Mouse (Mus musculus) heart, embryonic 16.5 days (tissue): ENCODE data around the gene Slc18b1. TPM values are rescaled to one million over a fixed set of nuclear protein-coding genes. Genes with fewer than 3 reads are reported as not detected.

Source experiments
- ATAC-seq: fragments of 200-750 bp; cut with Nextera tagmentation; replicated peaks from 2 replicates; pipeline ENCODE4 v1.8.0; 2017; ENCODE audit warnings: moderate number of reproducible peaks; ENCODE audit not compliant: insufficient read depth, low FRiP score; ENCODE audit errors: extremely low read depth
- H3K27ac ChIP-seq: fragments of 300-500 bp; sonication (generic); 2 replicates; pipeline ENCODE4 v1.5.1; 2014; ENCODE audit warnings: mild to moderate bottlenecking, low read length, control low read depth, moderate library complexity
- H3K27me3 ChIP-seq: fragments of 300-500 bp; sonication (generic); 2 replicates; pipeline ENCODE4 v1.6.1; 2014; ENCODE audit warnings: low read length, mixed read lengths; ENCODE audit not compliant: control insufficient read depth, insufficient read depth
- H3K36me3 ChIP-seq: fragments of 300-500 bp; sonication (generic); 2 replicates; pipeline ENCODE4 v1.6.1; 2014; ENCODE audit not compliant: control insufficient read depth, insufficient read depth
- H3K4me1 ChIP-seq: fragments of 300-500 bp; sonication (generic); 2 replicates; pipeline ENCODE4 v1.6.1; 2014; ENCODE audit warnings: low read length, mixed read lengths; ENCODE audit not compliant: control insufficient read depth, insufficient read depth
- H3K4me2 ChIP-seq: fragments of 300-500 bp; sonication (generic); 2 replicates; pipeline ENCODE4 v1.6.1; 2014; ENCODE audit warnings: low read depth, mild to moderate bottlenecking, control low read depth, low read length
- H3K4me3 ChIP-seq: fragments of 300-500 bp; sonication (generic); 2 replicates; pipeline ENCODE4 v1.5.1; 2014; ENCODE audit warnings: mild to moderate bottlenecking, control low read depth, low read length
- H3K9ac ChIP-seq: fragments of 300-500 bp; sonication (generic); 2 replicates; pipeline ENCODE4 v1.6.1; 2014; ENCODE audit warnings: low read length, control low read depth
- H3K9me3 ChIP-seq: fragments of 300-500 bp; sonication (generic); replicated peaks from 2 replicates; pipeline ENCODE4 v1.6.1; 2016; ENCODE audit warnings: low read length; ENCODE audit not compliant: control insufficient read depth
- WGBS: fragments of 180-500 bp; shearing (Covaris S2); extraction: QIAGEN DNeasy Blood & Tissue Kit; methylation state at CpG from one replicate; pipeline ENCODE4 v1.1.7; 2014; 5-methylcytosine and 5-hydroxymethylcytosine counted together
- polyA plus RNA-seq: library from polyadenylated mRNA; unstranded; fragments of >200 nt; fragmentation: Nextera tagmentation; extraction: Ambion mirVana; gene quantifications from 2 replicates; pipeline ENCODE4 v1.2.1, GENCODE M21; 2015

Gene Slc18b1
- polyA plus RNA-seq, 1 experiment from 2014 or later, result 8.3 TPM

DNA sequence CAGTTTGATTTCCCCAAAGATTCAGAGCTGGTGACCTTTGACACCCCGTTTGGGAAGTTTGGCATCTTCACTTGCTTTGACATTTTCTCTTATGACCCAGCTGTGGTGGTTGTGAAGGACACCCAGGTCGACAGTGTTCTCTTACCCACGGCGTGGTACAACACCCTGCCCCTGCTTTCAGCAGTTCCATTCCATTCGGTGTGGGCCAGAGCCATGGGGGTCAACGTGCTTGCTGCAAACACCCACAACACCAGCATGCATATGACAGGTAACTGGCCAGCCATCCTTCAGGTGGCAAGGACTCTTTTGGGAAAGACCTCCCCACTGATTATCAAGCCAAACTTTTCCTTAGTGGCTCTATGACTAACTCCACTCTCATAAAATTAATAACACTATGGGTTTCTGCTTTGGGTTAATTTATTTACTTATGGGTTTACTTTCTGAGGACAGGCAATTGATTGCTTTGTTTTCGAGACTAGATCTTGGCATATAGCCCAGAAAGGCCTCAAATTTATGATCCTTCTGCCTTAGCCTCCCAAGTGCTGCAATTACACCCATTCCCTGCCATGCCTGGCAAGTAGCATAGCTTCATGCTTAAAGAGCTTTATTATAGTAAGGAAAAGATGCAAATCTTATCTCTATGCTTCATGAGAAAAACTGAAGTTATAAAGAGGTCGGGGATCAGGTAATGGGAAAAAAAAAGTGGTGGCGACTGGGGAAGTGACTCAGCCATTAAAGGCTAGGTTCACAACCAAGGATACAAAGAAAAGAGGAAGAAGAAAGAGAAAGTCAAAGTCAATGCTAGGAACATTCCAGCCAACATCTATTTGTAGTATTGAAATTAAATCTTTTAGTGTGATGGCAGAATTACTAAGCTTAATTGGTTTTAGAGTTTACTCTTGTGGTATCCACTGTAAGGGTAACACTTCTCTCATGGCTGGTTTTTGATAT is 67.9 kb downstream of the Slc18b1 start:
- H3K27me3 ChIP-seq, result no peaks in the 10 kb centered on the region
- H3K4me1 ChIP-seq, result no peaks in the 10 kb centered on the region
- H3K27ac ChIP-seq, result no peak overlapping the region
- no peak overlapping the region for H3K9ac ChIP-seq
- 72% methylated on average over 9 of the region's 9 CpGs for WGBS
- peaks cover 9% of the 10 kb centered on the region for H3K9me3 ChIP-seq
- H3K4me2 ChIP-seq, result no peak overlapping the region
- ATAC-seq, result no peak
- no peak overlapping the region for H3K4me3 ChIP-seq
- H3K36me3 ChIP-seq, result no peaks in the 10 kb centered on the region

Other genes starting within 250 kb of the Slc18b1 start
- 80.6 and 89.4 TPM in 2 replicates for gene Rps12, start 9.7 kb upstream of the Slc18b1 start, polyA plus RNA-seq
- gene Vnn3, start 54.5 kb downstream of the Slc18b1 start, polyA plus RNA-seq, result 0.08 and 0.16 TPM in 2 replicates
- gene Vnn1, start 97.7 kb downstream of the Slc18b1 start, polyA plus RNA-seq, result 1.8 and 2.3 TPM in 2 replicates
- not detected in 2 replicates for gene Taar1, start 123.4 kb downstream of the Slc18b1 start, polyA plus RNA-seq
- not detected in 2 replicates for gene Taar2, start 141.6 kb downstream of the Slc18b1 start, polyA plus RNA-seq
- gene Taar3, start 152.6 kb downstream of the Slc18b1 start, polyA plus RNA-seq, result not detected in 2 replicates
- not detected in 2 replicates for gene Taar4, start 163.5 kb downstream of the Slc18b1 start, polyA plus RNA-seq
- not detected in 2 replicates for gene Taar5, start 173.7 kb downstream of the Slc18b1 start, polyA plus RNA-seq
- gene Taar6, start 188.7 kb downstream of the Slc18b1 start, polyA plus RNA-seq, result not detected in 2 replicates
- not detected in 2 replicates for gene Taar7a, start 196.5 kb downstream of the Slc18b1 start, polyA plus RNA-seq
- gene Taar7b, start 203.0 kb downstream of the Slc18b1 start, polyA plus RNA-seq, result not detected in 2 replicates
- gene Taar7d, start 230.2 kb downstream of the Slc18b1 start, polyA plus RNA-seq, result not detected in 2 replicates
- not detected in 2 replicates for gene Taar7e, start 240.6 kb downstream of the Slc18b1 start, polyA plus RNA-seq